Mouse (Mus musculus): ENCODE measurements at regions not wholly inside any gene's neighbourhood (a gene's known extent, or its start where the extent isn't known, plus 50 kb on each side); places are given as distances from the start of the nearest gene placed in this dataset.

- no peak for DNase-seq (ENCODE audit: low read depth, low spot score)
Observed at GRCm38 (mm10) chr3:70324692-70325091, 317.3 kb downstream of the Otol1 start.

Measured in retina, postnatal 7 days (tissue).